Mouse (Mus musculus): ENCODE measurements around the gene Klhl35.

- no peak for TF ChIP-seq CTCF (IDR thresholded peaks at IDR 0.05; ENCODE audit: low read depth)
- no peak for TF ChIP-seq EP300 (IDR thresholded peaks at IDR 0.05; ENCODE audit: low read depth)
These were observed 9.7 kb downstream of the Klhl35 start for GRCm38 (mm10) chr7:99475562-99475911.

All from heart, postnatal 0 days (tissue).